In the genomic region with DNA sequence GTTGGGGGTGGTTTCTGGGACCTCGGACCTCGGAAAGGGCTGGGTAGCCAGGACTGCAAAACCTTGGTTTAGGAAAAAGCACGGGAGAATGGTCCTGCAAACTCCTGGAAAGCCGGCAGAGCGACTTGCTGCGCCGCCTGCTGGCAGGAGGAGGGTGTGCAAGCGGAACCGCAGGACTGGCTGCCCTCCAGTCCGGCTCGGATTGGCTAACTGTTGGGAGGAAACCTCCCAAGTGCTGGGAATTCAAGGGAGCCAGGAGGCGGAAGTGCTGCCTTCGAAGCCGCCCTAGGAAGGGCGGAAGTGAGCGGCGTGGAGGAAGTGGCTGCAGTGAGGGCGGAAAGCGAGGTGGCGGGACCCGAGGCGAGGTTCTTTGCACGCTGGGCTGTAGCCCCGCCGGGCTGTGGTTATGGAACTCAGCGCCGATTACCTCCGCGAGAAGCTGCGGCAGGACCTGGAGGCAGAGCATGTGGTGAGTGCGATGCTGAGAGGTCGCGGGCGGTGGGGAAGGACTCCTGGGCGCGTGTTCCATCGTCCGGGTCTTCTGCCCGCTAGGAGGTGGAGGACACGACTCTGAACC, we compare ENCODE assay signal across 8 mouse cellular contexts. TPM values are rescaled to one million over a fixed set of nuclear protein-coding genes. Genes with fewer than 3 reads are reported as not detected.
A peak's percentile ranks its signal among the peaks of the same experiment; 100 is the strongest.
DNase-seq lines count a peak whose midpoint lies in the region; ATAC-seq and TF ChIP-seq lines count a peak whose summit lies in the region.

TSS of gene Slx1b (minus strand) at position 154 of the 577 bp plus-strand sequence.

- H3K4me1 ChIP-seq in bone marrow, adult 2 months (ENCODE audit: control insufficient read depth, insufficient read depth, low read length): no peaks in the 10 kb centered on the region; the same call in 1 of the 2 replicates
- H3K4me1 ChIP-seq in embryonic facial prominence, embryonic 15.5 days: peaks cover 23% of the 10 kb centered on the region
- H3K4me1 ChIP-seq in limb, embryonic 14.5 days (ENCODE audit: control insufficient read depth, insufficient read depth, low read length): peaks cover 17% of the 10 kb centered on the region
- H3K4me1 ChIP-seq in midbrain, postnatal 0 days (ENCODE audit: insufficient read depth, low read length): peaks cover 7% of the 10 kb centered on the region; the same call in 1 of the 2 replicates

- peak within 1 kb of the TSS; percentile 78 for H3K4me3 ChIP-seq in bone marrow, adult 2 months (replicated peaks; ENCODE audit: control insufficient read depth, low read depth, low read length)
- H3K4me3 ChIP-seq in embryonic facial prominence, embryonic 15.5 days (replicated peaks): peak within 1 kb of the TSS; percentile 72
- H3K4me3 ChIP-seq in limb, embryonic 14.5 days (replicated peaks; ENCODE audit: low read length): peak within 1 kb of the TSS; percentile 81
- peak within 1 kb of the TSS; percentile 75 for H3K4me3 ChIP-seq in midbrain, postnatal 0 days (ENCODE audit: low read depth, low read length)

- TF ChIP-seq CTCF in bone marrow, adult 2 months (IDR thresholded peaks at IDR 0.05; ENCODE audit: control insufficient read depth, insufficient read depth, low read length): peak; percentile 94
- TF ChIP-seq CTCF in midbrain, postnatal 0 days (IDR thresholded peaks at IDR 0.05): peak; percentile 97

- peak within 1 kb of the TSS; percentile 84 for H3K9ac ChIP-seq in embryonic facial prominence, embryonic 15.5 days
- peak within 1 kb of the TSS; percentile 88 for H3K9ac ChIP-seq in limb, embryonic 14.5 days (ENCODE audit: low read depth, low read length, severe bottlenecking)
- peak within 1 kb of the TSS; percentile 78 for H3K9ac ChIP-seq in midbrain, postnatal 0 days (replicated peaks; ENCODE audit: low read length, poor library complexity, severe bottlenecking)

- H3K36me3 ChIP-seq in embryonic facial prominence, embryonic 15.5 days: peaks cover 20% of the 10 kb centered on the region
- H3K36me3 ChIP-seq in limb, embryonic 14.5 days (ENCODE audit: control insufficient read depth, insufficient read depth, low read length): peaks cover 24% of the 10 kb centered on the region
- H3K36me3 ChIP-seq in midbrain, postnatal 0 days (ENCODE audit: insufficient read depth, low read length): peaks cover 31% of the 10 kb centered on the region

- peak; percentile 70; the same call in 1 of the 2 replicates for TF ChIP-seq POLR2A in bone marrow, adult 2 months (IDR thresholded peaks at IDR 0.05; ENCODE audit: borderline replicate concordance, control insufficient read depth, low read depth, low read length)
- peak; percentile 66; the same call in 1 of the 2 replicates for TF ChIP-seq POLR2A in limb, embryonic 14.5 days (IDR thresholded peaks at IDR 0.05; ENCODE audit: borderline replicate concordance, extremely low read depth, insufficient read depth, insufficient read length)

- H3K4me2 ChIP-seq in embryonic facial prominence, embryonic 15.5 days (replicated peaks): peak within 1 kb of the TSS; percentile 86
- H3K4me2 ChIP-seq in limb, embryonic 14.5 days (replicated peaks; ENCODE audit: low read depth, low read length, severe bottlenecking): peak within 1 kb of the TSS; percentile 82
- peak within 1 kb of the TSS; percentile 82 for H3K4me2 ChIP-seq in midbrain, postnatal 0 days (ENCODE audit: low read depth, low read length, poor library complexity, severe bottlenecking)

- peak within 1 kb of the TSS; percentile 85 for H3K27ac ChIP-seq in bone marrow, adult 2 months (ENCODE audit: control insufficient read depth, insufficient read depth, low read depth, low read length, poor library complexity)
- H3K27ac ChIP-seq in embryonic facial prominence, embryonic 15.5 days (replicated peaks): peak within 1 kb of the TSS; percentile 97
- peak within 1 kb of the TSS; percentile 94 for H3K27ac ChIP-seq in limb, embryonic 14.5 days (replicated peaks; ENCODE audit: low read depth, low read length)
- H3K27ac ChIP-seq in midbrain, postnatal 0 days (ENCODE audit: low read depth, low read length): peak within 1 kb of the TSS; percentile 86

- peak; percentile 98 for DNase-seq in 416B (ENCODE audit: low read depth)
- peak; percentile 96 for DNase-seq in heart, adult 8-10 months (ENCODE audit: low spot score)
- DNase-seq in kidney, adult 9 months: peak; percentile 97
- peak; percentile 96 for DNase-seq in limb, embryonic 14.5 days (ENCODE audit: low spot score)
- DNase-seq in midbrain, postnatal 0 days (ENCODE audit: low spot score): peak; percentile 99
- DNase-seq in spleen, postnatal 14 days (ENCODE audit: low spot score in 2 of 2): peak; percentile 79 to 83

- peak; percentile 95 for ATAC-seq in embryonic facial prominence, embryonic 15.5 days (ENCODE audit: insufficient number of reproducible peaks, low FRiP score, low TSS enrichment, low read depth)
- ATAC-seq in limb, embryonic 14.5 days (ENCODE audit: low FRiP score, low read depth): peak; percentile 96
- peak; percentile 94 for ATAC-seq in midbrain, postnatal 0 days (ENCODE audit: low FRiP score)

- H3K27me3 ChIP-seq in embryonic facial prominence, embryonic 15.5 days: no peaks in the 10 kb centered on the region
- H3K27me3 ChIP-seq in limb, embryonic 14.5 days (ENCODE audit: control insufficient read depth, insufficient read depth, low read length): no peaks in the 10 kb centered on the region
- H3K27me3 ChIP-seq in midbrain, postnatal 0 days (ENCODE audit: insufficient read depth, low read length): no peaks in the 10 kb centered on the region

- 1% methylated on average over 40 of the region's 40 CpGs for WGBS in bone marrow, adult 2 months
- under 1% methylated on average over 40 of the region's 40 CpGs for WGBS in embryonic facial prominence, embryonic 15.5 days
- 1% methylated on average over 30 of the region's 40 CpGs for WGBS in limb, embryonic 14.5 days
- 0% methylated on average over 33 of the region's 40 CpGs for WGBS in midbrain, postnatal 0 days

- no peaks in the 10 kb centered on the region for H3K9me3 ChIP-seq in embryonic facial prominence, embryonic 15.5 days (replicated peaks)
- H3K9me3 ChIP-seq in limb, embryonic 14.5 days (ENCODE audit: control insufficient read depth, low read length): no peaks in the 10 kb centered on the region
- H3K9me3 ChIP-seq in midbrain, postnatal 0 days (ENCODE audit: low read length): no peaks in the 10 kb centered on the region

RNA-seq across cellular contexts. Expression of gene Slx1b, which starts in this region (rescaled TPM):
- polyA plus RNA-seq in bone marrow, adult 2 months (2011; ENCODE audit: insufficient read depth, insufficient read length, low replicate concordance, missing spikeins): 5.0 and 11.1 TPM in 2 replicates
- 9.8 and 12.5 TPM in 2 replicates for polyA plus RNA-seq in embryonic facial prominence, embryonic 15.5 days (2015; fragmentation: Nextera tagmentation; extraction: Ambion mirVana)
- total RNA-seq in heart, adult 8-10 months (2022): 1 to 10 TPM; 3.2 to 6.2 (median 5.4) TPM
- polyA plus RNA-seq in limb, embryonic 14.5 days (2012; rRNA removed): 33.2 and 44.0 TPM in 2 replicates
- polyA plus RNA-seq in limb, embryonic 14.5 days (2014; fragmentation: Nextera tagmentation; extraction: Ambion mirVana): 8.6 and 9.9 TPM in 2 replicates
- total RNA-seq in midbrain, postnatal 0 days (2014; rRNA removed): 21.7 and 25.0 TPM in 2 replicates
- 10.9 and 11.1 TPM in 2 replicates for polyA plus RNA-seq in midbrain, postnatal 0 days (2015; fragmentation: Nextera tagmentation; extraction: Ambion mirVana)

Comparison
In these comparisons a context has a peak if more than half of its experiments do, and no peak if none do; other contexts are left out.
1. Peak in every context shown above with its lines: DNase-seq, ATAC-seq, H3K4me3 ChIP-seq and H3K27ac ChIP-seq.